Mouse (Mus musculus) liver, embryonic 13.5 days (tissue): Measurements from ENCODE around the gene Wt1. TPM values are rescaled to one million over a fixed set of nuclear protein-coding genes. Genes with fewer than 3 reads are reported as not detected.

Experiments
- ATAC-seq: fragments of 200-750 bp; cut with Nextera tagmentation; 2 replicates; pipeline ENCODE4 v1.8.0; 2017; ENCODE audit warnings: low read depth, mild to moderate bottlenecking, moderate number of reproducible peaks, moderate library complexity
- DNase-seq: peaks from one replicate; pipeline ENCODE4 v3.0.0; 2022
- H3K27ac ChIP-seq: fragments of 300-500 bp; sonication (generic); 2 replicates; pipeline ENCODE4 v1.5.1; 2015; ENCODE audit warnings: moderate library complexity, mild to moderate bottlenecking, inconsistent platforms
- H3K27me3 ChIP-seq: fragments of 300-500 bp; sonication (generic); 2 replicates; pipeline ENCODE4 v1.6.1; 2015; ENCODE audit warnings: mild to moderate bottlenecking, inconsistent platforms
- H3K36me3 ChIP-seq: fragments of 300-500 bp; sonication (generic); 2 replicates; pipeline ENCODE4 v1.6.1; 2015; ENCODE audit warnings: mild to moderate bottlenecking, inconsistent platforms
- H3K4me1 ChIP-seq: fragments of 300-500 bp; sonication (generic); replicated peaks from 2 replicates; pipeline ENCODE4 v1.6.1; 2015; ENCODE audit warnings: inconsistent platforms
- H3K4me2 ChIP-seq: fragments of 300-500 bp; sonication (generic); 2 replicates; pipeline ENCODE4 v1.6.1; 2015; ENCODE audit warnings: inconsistent platforms, mild to moderate bottlenecking, moderate library complexity
- H3K4me3 ChIP-seq: fragments of 300-500 bp; sonication (generic); replicated peaks from 2 replicates; pipeline ENCODE4 v1.5.1; 2015; ENCODE audit warnings: mild to moderate bottlenecking, inconsistent platforms
- H3K9ac ChIP-seq: fragments of 300-500 bp; sonication (generic); 2 replicates; pipeline ENCODE4 v1.6.1; 2015; ENCODE audit warnings: mild to moderate bottlenecking, inconsistent platforms
- H3K9me3 ChIP-seq: fragments of 300-500 bp; sonication (generic); replicated peaks from 2 replicates; pipeline ENCODE4 v1.6.1; 2016; ENCODE audit warnings: inconsistent platforms
- WGBS: fragments of 180-500 bp; shearing (Covaris S2); methylation state at CpG from one replicate; pipeline ENCODE4 v1.1.7; 2015; ENCODE audit not compliant: insufficient replicate concordance; 5-methylcytosine and 5-hydroxymethylcytosine counted together
- polyA plus RNA-seq: library from polyadenylated mRNA; unstranded; fragments of >200 nt; fragmentation: Nextera tagmentation; extraction: Ambion mirVana; gene quantifications from 2 replicates; pipeline ENCODE4 v1.2.1, GENCODE M21; 2015

The Wt1 gene
- polyA plus RNA-seq, 1 experiment from 2014 or later: 1.9 TPM

DNA sequence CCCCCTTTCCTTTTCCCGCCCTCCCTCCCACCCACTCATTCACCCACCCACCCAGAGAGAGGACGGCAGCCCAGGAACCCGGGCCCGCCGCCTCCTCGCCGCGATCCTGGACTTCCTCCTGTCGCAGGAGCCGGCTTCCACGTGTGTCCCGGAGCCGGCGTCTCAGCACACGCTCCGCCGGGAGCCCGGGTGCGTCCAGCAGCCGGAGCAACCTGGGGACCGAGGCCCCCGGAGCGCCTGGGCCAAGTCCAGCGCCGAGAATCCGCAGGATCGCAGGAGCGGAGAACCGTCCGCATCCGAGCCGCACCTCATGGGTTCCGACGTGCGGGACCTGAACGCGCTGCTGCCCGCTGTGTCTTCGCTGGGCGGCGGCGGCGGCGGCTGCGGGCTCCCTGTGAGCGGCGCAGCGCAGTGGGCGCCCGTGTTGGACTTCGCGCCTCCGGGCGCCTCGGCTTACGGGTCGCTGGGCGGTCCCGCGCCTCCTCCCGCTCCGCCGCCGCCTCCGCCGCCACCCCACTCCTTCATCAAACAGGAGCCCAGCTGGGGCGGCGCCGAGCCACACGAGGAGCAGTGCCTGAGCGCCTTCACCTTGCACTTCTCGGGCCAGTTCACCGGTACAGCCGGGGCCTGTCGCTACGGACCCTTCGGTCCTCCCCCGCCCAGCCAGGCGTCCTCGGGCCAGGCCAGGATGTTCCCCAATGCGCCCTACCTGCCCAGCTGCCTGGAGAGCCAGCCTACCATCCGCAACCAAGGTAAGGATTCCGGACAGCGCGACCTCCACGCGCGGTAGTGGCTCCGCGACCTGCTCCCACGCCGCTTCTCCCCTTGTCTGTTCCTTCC, 582 bp downstream of the Wt1 start:
- no peak overlapping the region for H3K27ac ChIP-seq
- peaks cover 13% of the 10 kb centered on the region; the same call in 1 of the 2 replicates for H3K4me1 ChIP-seq
- peaks cover 99% of the 10 kb centered on the region for H3K27me3 ChIP-seq
- WGBS: 2% methylated on average over 69 of the region's 92 CpGs
- H3K9ac ChIP-seq: peak overlapping the region; percentile 43
- H3K4me2 ChIP-seq: peak overlapping the region; percentile 46
- no peaks in the 10 kb centered on the region for H3K36me3 ChIP-seq
- no peaks in the 10 kb centered on the region for H3K9me3 ChIP-seq
- H3K4me3 ChIP-seq: peak overlapping the region; percentile 43
- 0 out of 2 replicates have a peak, but pooled peaks have one; percentile 7 for ATAC-seq
- DNase-seq: no peak

DNA sequence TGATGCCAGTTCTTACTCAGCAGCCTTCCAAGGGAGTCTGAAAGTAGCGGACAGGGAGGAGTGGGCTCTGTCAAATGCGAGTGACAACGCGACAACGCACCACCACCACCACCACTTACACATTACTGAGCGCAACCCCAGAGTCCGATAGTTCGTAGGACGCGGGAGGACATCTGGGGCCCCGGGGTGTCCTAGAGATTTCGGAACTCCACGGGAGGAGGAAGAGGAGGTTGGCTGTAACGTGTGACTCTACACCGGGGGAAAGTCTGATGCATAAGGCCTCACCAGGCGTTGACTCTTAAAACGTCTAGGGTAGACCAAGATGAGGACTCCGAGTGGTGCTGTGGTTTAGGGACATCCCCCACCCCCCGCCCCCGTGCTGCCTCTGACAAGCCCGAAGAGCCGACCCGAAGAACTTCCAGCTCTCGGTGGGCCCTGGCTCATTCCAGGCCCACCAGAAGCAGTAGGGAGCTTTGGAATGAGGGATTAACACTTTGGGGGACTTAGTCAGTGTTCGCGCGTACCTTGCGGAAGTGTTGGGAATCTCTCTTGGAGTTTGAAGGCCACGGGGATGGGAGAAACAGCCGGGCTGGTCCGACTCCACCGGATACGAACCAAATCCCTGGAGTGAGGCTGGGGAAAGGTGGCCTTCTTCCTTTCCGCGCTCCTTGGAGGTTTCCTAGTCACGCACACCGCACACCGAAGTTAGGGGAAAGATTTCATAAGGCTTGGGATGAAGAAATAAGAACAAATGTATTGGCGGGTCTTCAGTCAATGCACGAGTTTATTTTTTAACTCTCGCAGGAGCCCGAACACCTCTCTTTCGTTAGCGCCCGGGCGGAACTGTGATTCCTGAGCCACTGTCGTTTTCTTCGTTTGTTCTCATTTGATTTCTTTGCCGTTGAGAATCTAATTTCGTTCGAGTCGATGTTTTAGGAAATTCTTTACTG, 1.5 kb downstream of the Wt1 start:
- Histone ChIP-seq H3K4me1 (peaks cover 12% of the 10 kb centered on the region; the same call in 1 of the 2 replicates), H3K4me2 (peak overlapping the region; percentile 46), H3K36me3 (no peaks in the 10 kb centered on the region), H3K27me3 (peaks cover 100% of the 10 kb centered on the region), H3K9ac (peak overlapping the region; percentile 43; the same call in 1 of the 2 replicates), H3K4me3 (peak overlapping the region; percentile 43), H3K27ac (no peak overlapping the region), H3K9me3 (no peaks in the 10 kb centered on the region)
- DNase-seq: no peak
- ATAC-seq: no peak
- WGBS: 3% methylated on average over 52 of the region's 52 CpGs

DNA sequence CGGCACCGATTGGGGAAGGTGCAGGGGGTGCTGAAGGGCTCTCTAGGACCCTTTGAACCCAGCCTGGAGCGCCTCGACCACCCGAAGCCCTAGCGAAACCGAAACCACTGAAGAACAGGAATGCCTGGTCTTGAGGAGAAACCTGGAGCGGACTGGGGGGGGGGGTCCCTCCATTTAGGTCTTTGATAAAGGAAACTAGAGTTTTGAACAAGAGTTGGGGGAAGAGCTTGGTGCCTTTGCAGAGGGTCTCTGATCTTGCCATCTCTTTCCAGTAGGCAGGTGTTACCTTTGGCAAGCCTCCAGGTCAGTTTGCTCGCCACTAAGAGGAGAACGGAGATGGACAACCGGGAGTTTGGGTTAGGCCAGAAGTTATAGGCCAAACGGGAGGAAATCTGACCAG, 2.2 kb downstream of the Wt1 start:
- WGBS: 6% methylated on average over 12 of the region's 12 CpGs
- H3K4me2 ChIP-seq: peak overlapping the region; percentile 23; the same call in 1 of the 2 replicates
- no peak for DNase-seq

DNA sequence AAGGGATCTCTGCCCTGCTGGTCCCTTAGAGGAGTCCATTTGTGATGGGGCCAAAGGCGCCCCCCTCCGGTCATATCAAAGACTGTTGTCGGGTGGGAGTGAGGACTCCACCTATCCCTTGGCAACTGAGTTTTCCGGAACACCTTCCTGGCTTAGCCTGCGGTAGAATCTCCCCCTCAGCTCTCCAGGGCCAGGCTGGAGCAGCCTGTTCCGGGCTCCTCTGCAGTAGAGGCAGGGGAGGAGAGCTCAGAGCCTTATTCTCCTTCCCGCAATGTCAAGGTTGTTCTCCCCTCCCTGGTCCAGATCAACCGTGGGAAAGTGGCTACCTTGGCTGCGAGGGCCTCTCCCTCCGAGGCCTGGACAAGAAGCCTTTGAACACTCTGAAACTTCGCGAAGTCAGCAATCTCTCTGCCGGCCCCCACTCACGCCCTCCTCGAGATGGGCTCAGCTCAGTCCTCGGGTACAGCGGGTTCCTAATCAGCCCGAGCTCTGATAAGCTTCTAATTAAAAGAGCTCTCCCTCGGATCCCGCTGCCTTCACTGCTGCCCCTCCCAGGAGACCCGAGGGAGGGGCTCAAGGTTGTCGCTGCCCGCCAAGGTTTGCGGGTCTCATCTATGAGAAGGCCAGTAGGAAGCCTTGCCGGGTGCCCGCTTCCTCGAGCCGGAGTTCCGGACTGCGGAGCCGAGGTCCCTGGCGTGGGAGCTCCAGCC, 4.2 kb downstream of the Wt1 start:
- Histone ChIP-seq H3K27ac (no peak overlapping the region), H3K4me2 (peak overlapping the region; percentile 17; the same call in 1 of the 2 replicates)
- no peak for ATAC-seq

More for the DNA sequence above, 2.2 kb downstream of the Wt1 start:
- Histone ChIP-seq H3K36me3 (no peaks in the 10 kb centered on the region), H3K9me3 (no peaks in the 10 kb centered on the region), H3K4me1 (peaks cover 13% of the 10 kb centered on the region; the same call in 1 of the 2 replicates), H3K9ac (no peak overlapping the region; the same call in 1 of the 2 replicates), H3K4me3 (peak overlapping the region; percentile 43), H3K27me3 (peaks cover 100% of the 10 kb centered on the region), H3K27ac (no peak overlapping the region)
- no peak for ATAC-seq

DNA sequence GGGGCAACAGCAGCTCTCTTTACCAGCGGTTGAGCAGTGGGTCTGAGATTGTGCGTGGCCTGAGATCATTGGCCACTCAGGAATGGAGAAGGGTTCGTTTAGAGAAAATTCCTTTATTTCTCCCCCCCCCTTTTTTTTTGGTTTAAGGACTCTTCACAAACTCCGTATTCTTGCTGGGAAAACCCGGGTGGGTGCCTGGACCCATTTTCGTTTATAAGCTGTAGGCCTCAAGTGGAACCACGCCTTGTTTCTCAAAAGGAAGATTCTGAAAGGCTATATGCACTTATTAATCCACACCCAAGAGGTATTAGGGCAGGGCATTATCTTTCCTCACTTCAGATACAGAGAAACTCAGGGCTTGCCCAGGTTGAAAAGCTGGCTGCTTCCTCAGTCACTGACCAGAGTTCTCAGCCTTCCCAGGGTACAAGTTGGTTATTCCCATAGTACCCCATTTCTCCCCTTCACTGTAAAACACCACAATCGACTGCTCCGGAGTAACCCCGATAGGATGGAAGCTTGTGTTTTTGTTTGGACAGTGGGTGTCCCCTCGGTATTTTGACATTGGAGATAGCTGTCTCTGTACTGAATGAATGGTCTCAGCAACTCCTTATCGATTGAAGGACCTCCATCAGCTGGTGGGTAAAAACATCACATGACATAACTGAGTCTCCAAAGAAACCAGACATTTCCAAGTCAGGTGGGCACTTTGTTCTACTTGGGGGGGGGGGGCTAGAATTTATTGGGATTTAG, 4.9 kb downstream of the Wt1 start:
- Histone ChIP-seq H3K9ac (no peak overlapping the region), H3K4me3 (0 out of 2 replicates have a peak overlapping the region, but pooled peaks have one; percentile 16), H3K4me1 (peaks cover 13% of the 10 kb centered on the region; the same call in 1 of the 2 replicates), H3K9me3 (no peaks in the 10 kb centered on the region), H3K4me2 (peak overlapping the region; percentile 17; the same call in 1 of the 2 replicates), H3K36me3 (no peaks in the 10 kb centered on the region), H3K27me3 (peaks cover 100% of the 10 kb centered on the region), H3K27ac (no peak overlapping the region)
- WGBS: 6% methylated on average over 12 of the region's 12 CpGs
- ATAC-seq (no peak), DNase-seq (no peak)

More for the DNA sequence above, 4.2 kb downstream of the Wt1 start:
- DNase-seq: no peak
- H3K36me3 ChIP-seq: no peaks in the 10 kb centered on the region
- H3K9ac ChIP-seq: no peak overlapping the region
- peak overlapping the region; percentile 16 for H3K4me3 ChIP-seq
- 1% methylated on average over 32 of the region's 32 CpGs for WGBS
- peaks cover 13% of the 10 kb centered on the region; the same call in 1 of the 2 replicates for H3K4me1 ChIP-seq
- peaks cover 100% of the 10 kb centered on the region for H3K27me3 ChIP-seq
- H3K9me3 ChIP-seq: no peaks in the 10 kb centered on the region

DNA sequence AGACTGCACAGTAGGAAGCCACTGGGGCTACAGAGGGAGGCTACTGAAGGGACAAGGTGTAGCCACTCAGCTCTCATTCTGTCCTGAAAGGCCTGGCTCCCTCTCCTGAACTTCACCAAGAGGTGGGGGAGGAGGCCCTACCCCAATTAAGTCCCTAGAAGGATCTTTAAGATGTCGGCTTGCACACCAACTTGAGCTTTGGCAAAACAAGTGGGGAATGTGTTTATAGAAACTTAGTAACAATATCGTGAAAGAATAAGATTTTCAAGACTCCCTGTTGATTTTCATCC, 5.4 kb downstream of the Wt1 start:
- Histone ChIP-seq H3K36me3 (no peaks in the 10 kb centered on the region), H3K9ac (no peak overlapping the region), H3K4me1 (peaks cover 8% of the 10 kb centered on the region; the same call in 1 of the 2 replicates), H3K4me2 (no peak overlapping the region), H3K27ac (no peak overlapping the region), H3K27me3 (peaks cover 100% of the 10 kb centered on the region), H3K9me3 (no peaks in the 10 kb centered on the region), H3K4me3 (no peak overlapping the region)
- ATAC-seq: no peak
- 12% methylated on average over 2 of the region's 2 CpGs for WGBS
- DNase-seq: no peak

DNA sequence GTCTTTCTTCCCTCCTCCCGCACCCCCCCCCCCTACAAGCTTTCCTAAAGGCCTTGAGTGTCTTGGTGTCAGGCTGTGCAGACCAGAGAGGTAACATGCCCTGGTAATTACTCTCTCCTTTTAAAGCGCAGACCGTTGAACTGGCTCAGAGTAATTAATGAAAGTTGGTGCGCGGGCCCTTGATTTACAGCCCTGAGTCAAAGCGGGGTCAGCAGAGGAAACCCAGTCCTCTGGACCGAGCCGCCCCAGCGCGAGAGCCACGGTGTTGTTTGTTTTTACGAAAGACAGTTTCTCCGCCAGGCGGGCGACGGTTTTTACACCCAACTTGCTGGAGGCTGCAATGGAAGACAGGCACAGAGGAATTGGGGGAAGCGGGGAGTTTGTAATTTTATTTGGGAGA, 6.0 kb downstream of the Wt1 start:
- Histone ChIP-seq H3K36me3 (no peaks in the 10 kb centered on the region), H3K27ac (no peak overlapping the region), H3K9ac (no peak overlapping the region), H3K4me3 (no peak overlapping the region), H3K9me3 (no peaks in the 10 kb centered on the region), H3K4me2 (no peak overlapping the region), H3K4me1 (peaks cover 3% of the 10 kb centered on the region; the same call in 1 of the 2 replicates), H3K27me3 (peaks cover 100% of the 10 kb centered on the region)
- no peak for ATAC-seq
- 5% methylated on average over 16 of the region's 17 CpGs for WGBS
- DNase-seq: no peak

DNA sequence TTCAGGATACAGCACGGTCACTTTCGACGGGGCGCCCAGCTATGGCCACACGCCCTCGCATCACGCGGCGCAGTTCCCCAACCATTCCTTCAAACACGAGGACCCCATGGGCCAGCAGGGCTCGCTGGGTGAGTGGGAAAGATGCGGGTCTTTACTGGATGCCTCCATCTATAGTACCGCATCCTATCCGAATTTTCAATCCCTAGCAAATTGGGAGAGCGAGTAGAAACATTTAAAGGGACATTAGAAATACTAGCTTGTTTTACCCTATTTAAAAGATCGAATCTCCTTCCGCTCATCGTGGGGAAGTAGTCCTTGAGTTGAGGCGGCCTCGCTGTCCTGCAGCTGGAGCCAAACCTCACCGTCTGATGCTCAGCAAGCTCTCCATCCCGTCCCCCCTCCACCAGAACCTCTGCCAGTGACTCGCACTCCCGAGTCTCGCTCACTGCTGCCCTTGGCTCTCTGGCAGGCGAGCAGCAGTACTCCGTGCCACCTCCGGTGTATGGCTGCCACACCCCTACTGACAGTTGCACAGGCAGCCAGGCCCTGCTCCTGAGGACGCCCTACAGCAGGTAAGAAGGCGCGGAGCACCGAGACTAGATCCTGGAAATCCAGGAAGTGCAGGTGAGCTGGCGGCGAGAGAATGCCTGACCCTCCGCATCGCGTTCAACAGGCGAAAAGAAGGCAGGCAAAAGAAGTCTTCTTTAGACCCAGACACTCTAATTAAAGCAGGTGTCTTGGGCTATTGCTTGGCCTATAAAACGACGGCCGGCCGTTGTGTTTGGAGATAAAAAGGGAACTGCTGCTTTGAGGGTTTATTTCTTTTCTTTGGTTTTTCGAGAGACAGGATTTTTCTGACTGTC, 6.8 kb downstream of the Wt1 start:
- no peak overlapping the region for H3K27ac ChIP-seq

DNA sequence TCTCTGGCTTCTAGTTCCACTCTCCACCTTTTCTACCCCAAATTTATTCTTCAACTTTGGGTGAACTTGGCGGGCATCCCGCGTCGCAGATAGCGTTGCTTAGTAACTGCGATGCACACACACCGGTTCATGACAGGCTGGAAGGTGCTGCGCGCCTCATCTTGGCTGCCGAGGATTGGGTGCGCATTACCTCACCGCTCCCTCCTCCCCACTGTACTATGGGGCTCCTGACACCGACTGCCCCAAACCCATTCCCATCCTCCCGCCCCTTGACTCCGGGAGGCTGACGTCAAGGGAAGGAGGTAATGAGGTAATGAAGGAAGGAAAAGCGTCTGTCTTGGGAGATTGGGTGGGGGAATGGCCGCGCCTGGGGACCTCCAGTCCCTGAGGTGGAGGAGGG, 8.0 kb downstream of the Wt1 start:
- Histone ChIP-seq H3K27me3 (peaks cover 92% of the 10 kb centered on the region), H3K36me3 (no peaks in the 10 kb centered on the region), H3K27ac (no peak overlapping the region), H3K9ac (no peak overlapping the region), H3K4me1 (0 out of 2 replicates have a peak, but pooled peaks cover 3% of the 10 kb centered on the region), H3K4me3 (no peak overlapping the region), H3K9me3 (no peaks in the 10 kb centered on the region), H3K4me2 (no peak overlapping the region)
- ATAC-seq (no peak), DNase-seq (no peak)
- WGBS: 2% methylated on average over 19 of the region's 19 CpGs

More for the DNA sequence above, 6.8 kb downstream of the Wt1 start:
- DNase-seq (no peak), ATAC-seq (no peak)
- Histone ChIP-seq H3K36me3 (no peaks in the 10 kb centered on the region), H3K27me3 (peaks cover 93% of the 10 kb centered on the region), H3K4me3 (no peak overlapping the region), H3K9ac (no peak overlapping the region), H3K4me1 (0 out of 2 replicates have a peak, but pooled peaks cover 3% of the 10 kb centered on the region), H3K9me3 (no peaks in the 10 kb centered on the region), H3K4me2 (no peak overlapping the region)
- WGBS: 2% methylated on average over 43 of the region's 43 CpGs
